Mouse (Mus musculus): ENCODE data around the gene Clip3.

Gene Clip3

GRCm38 (mm10) chr7:30326427-30326826, 34.9 kb downstream of the Clip3 start:
- no peak for DNase-seq (ENCODE audit: low spot score)

DNA sequence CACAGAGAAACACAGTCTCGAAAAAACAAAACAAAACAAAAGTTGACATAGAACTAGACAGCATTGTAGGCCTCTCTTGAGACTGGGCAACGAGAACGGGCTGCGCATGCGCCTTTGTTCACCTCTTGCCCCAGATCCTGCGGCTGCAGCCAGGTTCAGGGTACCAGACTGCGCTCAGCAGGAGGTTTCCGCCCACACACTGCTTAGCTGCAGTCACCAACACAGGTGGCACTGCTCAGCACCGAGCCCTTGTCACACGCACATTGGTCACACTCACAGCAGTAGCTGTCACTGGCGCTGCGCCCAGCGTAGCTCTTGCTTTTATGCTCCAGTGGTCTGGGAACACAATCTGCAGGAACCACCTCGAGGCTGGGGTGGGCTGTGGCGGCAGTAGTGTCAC, 35.6 kb downstream of the Clip3 start:
- no peak for DNase-seq (ENCODE audit: low spot score)

DNA sequence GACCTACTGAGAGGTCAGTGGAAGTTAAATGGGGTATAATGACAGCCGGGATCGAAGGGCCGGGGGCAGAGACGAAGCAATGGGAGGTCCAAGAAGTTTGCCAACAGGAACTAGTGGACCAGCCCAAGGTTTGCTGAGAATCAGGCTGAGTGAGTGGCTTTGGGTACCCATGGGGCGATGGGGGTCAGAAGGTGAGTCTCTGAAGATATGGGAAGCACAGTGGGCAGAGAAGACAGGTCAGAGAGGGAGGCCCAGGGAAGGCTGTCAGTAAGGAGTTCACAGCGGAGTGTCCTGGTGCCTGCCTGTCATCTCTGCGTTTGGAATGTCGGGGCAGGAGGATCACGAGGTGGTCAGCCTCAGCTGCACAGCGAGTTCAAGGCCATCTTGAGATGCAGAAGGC, 36.9 kb downstream of the Clip3 start:
- no peak for DNase-seq (ENCODE audit: low spot score)

GRCm38 (mm10) chr7:30331887-30332286, 40.4 kb downstream of the Clip3 start:
- DNase-seq (ENCODE audit: low spot score) = peak; percentile 96

- DNase-seq (ENCODE audit: low spot score) = no peak
Observed at GRCm38 (mm10) chr7:30332622-30333259, 41.2 kb downstream of the Clip3 start.

GRCm38 (mm10) chr7:30333436-30333835, 41.9 kb downstream of the Clip3 start:
- no peak for DNase-seq (ENCODE audit: low spot score)

- no peak for DNase-seq (ENCODE audit: low spot score)
Observed at GRCm38 (mm10) chr7:30334563-30334962, 43.0 kb downstream of the Clip3 start.

GRCm38 (mm10) chr7:30335688-30336087, 44.2 kb downstream of the Clip3 start:
- no peak for DNase-seq (ENCODE audit: low spot score)

- DNase-seq (ENCODE audit: low spot score) = peak; percentile 94
Observed at GRCm38 (mm10) chr7:30336384-30336783, 44.9 kb downstream of the Clip3 start.

DNA sequence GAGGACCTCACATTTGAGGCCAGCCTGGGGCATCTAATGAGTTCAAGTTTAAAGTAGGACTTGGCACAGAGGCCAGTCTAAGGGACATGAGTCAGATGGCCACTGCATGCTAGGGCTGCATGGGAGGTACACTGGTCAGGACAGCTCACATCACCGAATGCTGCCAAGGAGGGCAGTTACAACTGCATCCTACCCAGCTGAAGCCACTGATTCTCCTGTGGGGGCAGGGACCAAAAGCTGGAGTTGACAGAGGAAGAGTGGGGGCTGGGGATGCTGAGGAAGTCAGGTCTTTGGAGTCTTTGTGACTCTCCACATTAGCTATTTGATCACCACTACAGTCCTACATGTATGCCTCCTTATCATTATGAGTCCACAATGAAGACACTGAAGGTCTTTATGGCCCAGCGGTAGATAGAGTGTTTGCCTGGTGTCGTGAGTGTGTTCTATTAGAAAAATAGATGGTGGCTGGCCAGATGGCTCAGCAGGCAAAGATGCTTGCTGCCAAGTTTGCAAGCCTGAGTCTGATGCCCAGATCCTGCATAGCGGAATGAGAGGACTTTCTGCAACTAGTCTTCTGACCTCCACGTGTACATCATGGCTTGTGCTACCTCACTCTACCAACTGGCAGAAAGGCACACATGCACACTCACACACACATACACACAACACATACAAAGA, 48.0 kb downstream of the Clip3 start:
- no peak for DNase-seq (ENCODE audit: low spot score)

- DNase-seq (ENCODE audit: low spot score) = peak; percentile 88
Observed at GRCm38 (mm10) chr7:30346635-30347379, 55.3 kb downstream of the Clip3 start.

- DNase-seq (ENCODE audit: low spot score) = peak; percentile 82
Observed at GRCm38 (mm10) chr7:30347828-30348227, 56.3 kb downstream of the Clip3 start.

- DNase-seq (ENCODE audit: low spot score) = peak; percentile 83
Observed at GRCm38 (mm10) chr7:30353279-30353822, 61.8 kb downstream of the Clip3 start.

DNA sequence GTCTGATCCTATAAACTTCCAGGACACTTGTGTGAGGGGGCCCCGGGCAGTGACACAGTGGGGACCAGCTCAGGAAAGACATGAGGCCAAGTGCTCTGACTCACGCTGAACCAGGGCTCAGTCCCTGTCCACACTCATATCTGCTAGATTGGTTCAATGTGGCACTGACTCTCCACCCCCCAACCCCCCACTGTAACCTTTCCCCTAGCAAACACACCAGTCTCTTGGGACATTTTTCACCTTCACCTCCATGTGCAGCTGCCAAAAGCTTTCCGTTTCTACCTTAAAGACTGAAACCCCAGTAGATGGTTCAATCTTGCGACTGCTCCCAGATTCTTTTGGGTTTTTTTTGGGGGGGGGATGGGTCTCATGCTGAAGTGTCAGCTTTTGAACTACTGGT, 62.5 kb downstream of the Clip3 start:
- DNase-seq (ENCODE audit: low spot score) = no peak

All from embryo, embryonic 10.5 days (tissue).